Mouse (Mus musculus) cortical plate, adult 2 months (tissue): ENCODE measurements around the gene Npas2. TPM values are rescaled to one million over a fixed set of nuclear protein-coding genes. Genes with fewer than 3 reads are reported as not detected.

Experiments used
- H3K27ac ChIP-seq: fragments of 200-500 bp; 2 replicates; pipeline ENCODE4 v1.5.1; 2012; ENCODE audit warnings: low read length, control low read depth, inconsistent platforms; ENCODE audit not compliant: insufficient read depth
- H3K4me1 ChIP-seq: fragments of 200-500 bp; 2 replicates; pipeline ENCODE4 v1.6.1; 2011; ENCODE audit warnings: low read length; ENCODE audit not compliant: control insufficient read depth, insufficient read depth
- H3K4me3 ChIP-seq: fragments of 200-500 bp; 2 replicates; pipeline ENCODE4 v1.5.1; 2011; ENCODE audit warnings: mild to moderate bottlenecking, low read length, control low read depth; ENCODE audit not compliant: insufficient read depth
- CTCF ChIP-seq: fragments of 200-500 bp; IDR thresholded peaks from 2 replicates; pipeline ENCODE4 v1.5.1; 2011; ENCODE audit warnings: mild to moderate bottlenecking, control low read depth, low read length; ENCODE audit not compliant: insufficient read depth; ENCODE audit errors: extremely low read depth
- POLR2A ChIP-seq: fragments of 200-500 bp; IDR thresholded peaks from 2 replicates; pipeline ENCODE4 v1.6.1; 2011; ENCODE audit warnings: mild to moderate bottlenecking, low read length, control low read depth; ENCODE audit not compliant: insufficient read depth; ENCODE audit errors: extremely low read depth
- polyA plus RNA-seq: library from polyadenylated mRNA; depleted of rRNA; stranded (reverse); fragments of >200 nt; gene quantifications from 2 replicates; pipeline ENCODE4 v1.2.3, GENCODE M21; 2012

The Npas2 gene
- polyA plus RNA-seq, 1 experiment = 22.9 TPM

GRCm38 (mm10) chr1:39280391-39280790, 86.9 kb downstream of the Npas2 start:
- H3K4me1 ChIP-seq = peaks cover 2% of the 10 kb centered on the region
- H3K27ac ChIP-seq = no peak overlapping the region
- TF ChIP-seq CTCF (no peak), POLR2A (no peak)
- no peak overlapping the region for H3K4me3 ChIP-seq

DNA sequence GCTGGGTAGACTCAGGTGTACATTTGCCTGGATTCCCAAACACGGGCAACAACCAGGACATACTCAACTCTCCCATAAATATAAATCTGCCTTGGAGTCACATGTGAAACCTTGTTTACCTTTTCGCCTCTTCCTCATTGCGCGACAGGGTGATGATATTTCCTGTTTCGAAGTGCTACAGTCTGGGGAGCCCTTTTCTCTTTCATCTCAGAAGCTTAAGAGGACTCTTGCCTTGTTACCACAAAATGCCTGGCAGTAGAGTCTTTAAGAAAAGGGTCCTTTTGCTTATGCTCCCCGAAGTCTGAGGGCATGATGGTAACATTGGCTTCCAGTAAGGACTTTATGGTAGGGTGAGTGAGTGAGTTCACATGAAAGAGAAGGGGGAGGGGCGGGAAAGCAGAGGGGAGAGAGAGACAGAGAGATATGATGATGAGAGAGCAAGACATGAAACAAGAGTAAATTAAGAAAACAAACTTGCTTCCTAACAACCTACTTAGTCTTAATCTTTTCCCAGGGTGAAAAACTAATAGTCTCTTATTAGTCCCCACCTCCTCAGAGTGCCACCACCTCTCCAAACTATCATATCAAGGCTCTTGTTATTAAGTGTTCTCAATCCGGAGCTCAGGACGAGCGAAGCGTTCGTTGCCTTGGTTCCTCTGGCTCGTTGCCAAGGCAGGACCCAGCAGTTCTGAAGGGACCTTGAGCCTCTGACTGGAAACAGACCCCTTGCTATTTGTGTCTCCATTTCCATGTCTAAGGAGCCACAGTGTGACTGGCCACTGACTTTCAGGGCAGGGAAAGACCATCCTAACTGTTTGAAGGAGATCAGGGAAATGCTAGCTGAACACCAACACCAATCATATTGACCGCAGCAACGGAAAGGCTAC, 87.7 kb downstream of the Npas2 start:
- Histone ChIP-seq H3K4me1 (peaks cover 2% of the 10 kb centered on the region), H3K4me3 (no peak overlapping the region), H3K27ac (no peak overlapping the region)
- TF ChIP-seq POLR2A (no peak), CTCF (no peak)

- no peak overlapping the region for H3K27ac ChIP-seq
- TF ChIP-seq CTCF = no peak
- TF ChIP-seq POLR2A = no peak
- no peak overlapping the region for H3K4me3 ChIP-seq
- H3K4me1 ChIP-seq = peaks cover 2% of the 10 kb centered on the region
These were observed 88.4 kb downstream of the Npas2 start for GRCm38 (mm10) chr1:39281888-39282287.

DNA sequence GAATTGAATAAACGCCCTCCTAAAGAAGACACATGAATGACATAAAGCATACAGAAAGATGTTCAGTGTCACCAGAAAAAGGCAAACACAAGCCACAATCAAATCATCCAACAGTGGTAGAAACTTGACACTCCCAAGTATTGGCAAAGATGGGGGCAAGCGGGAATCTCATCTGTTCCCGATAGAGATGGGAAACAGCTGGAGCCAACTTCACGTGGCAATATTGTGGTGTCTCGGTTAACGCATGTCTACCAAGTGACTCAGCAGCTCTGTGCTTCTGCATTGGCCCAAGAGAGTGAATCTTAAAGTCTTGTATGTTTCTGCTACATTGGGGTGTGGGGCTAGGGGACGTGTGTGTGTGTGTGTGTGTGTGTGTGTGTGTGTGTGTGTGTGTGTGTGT, 89.8 kb downstream of the Npas2 start:
- Histone ChIP-seq H3K4me1 (peaks cover 2% of the 10 kb centered on the region), H3K4me3 (no peak overlapping the region), H3K27ac (no peak overlapping the region)
- TF ChIP-seq POLR2A (no peak), CTCF (no peak)

GRCm38 (mm10) chr1:39284786-39285185, 91.3 kb downstream of the Npas2 start:
- no peak overlapping the region for H3K27ac ChIP-seq
- no peak overlapping the region for H3K4me3 ChIP-seq
- H3K4me1 ChIP-seq = peaks cover 2% of the 10 kb centered on the region
- no peak for TF ChIP-seq CTCF
- no peak for TF ChIP-seq POLR2A

DNA sequence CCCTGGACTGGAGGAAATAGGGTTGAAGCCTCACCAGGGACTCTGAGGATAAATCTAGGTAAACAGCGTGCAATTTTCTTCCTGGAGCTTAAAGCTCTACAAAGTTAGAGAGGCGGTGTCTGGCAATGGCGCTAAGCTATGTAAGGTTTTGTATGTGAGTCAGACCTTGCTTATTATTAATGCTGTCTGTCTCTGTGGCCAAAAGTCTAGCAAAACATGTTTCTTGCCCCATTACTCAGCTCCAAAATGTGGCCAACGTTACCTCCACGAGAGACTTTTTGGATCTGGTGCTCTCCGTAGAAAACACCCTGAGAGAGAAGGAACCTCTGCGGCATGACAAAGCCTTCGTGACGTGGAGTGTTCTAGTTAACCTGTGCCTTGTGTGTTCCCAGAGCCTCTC, 93.5 kb downstream of the Npas2 start:
- TF ChIP-seq POLR2A = no peak
- TF ChIP-seq CTCF = no peak
- H3K27ac ChIP-seq = no peak overlapping the region
- H3K4me1 ChIP-seq = no peaks in the 10 kb centered on the region
- H3K4me3 ChIP-seq = no peak overlapping the region

DNA sequence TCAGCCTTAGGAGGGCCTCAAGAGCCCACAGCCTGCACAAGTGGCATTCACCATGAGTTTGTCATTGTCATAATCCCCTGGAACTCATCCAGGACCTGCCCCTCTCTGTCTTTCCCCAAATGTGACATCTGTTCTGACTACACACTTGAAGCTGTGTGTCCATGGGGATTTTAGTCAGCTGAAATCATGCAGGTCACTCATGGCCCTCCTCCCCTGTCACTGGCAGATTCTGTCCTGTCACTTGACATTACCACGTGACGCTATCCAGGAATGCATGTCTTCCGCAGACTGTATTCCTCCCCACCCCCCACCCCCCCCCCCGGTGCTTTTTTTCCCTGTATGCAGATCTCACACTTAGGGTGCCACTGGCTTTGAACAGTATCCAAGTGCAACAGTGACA, 94.3 kb downstream of the Npas2 start:
- TF ChIP-seq POLR2A (no peak), CTCF (no peak)
- Histone ChIP-seq H3K4me1 (no peaks in the 10 kb centered on the region), H3K4me3 (no peak overlapping the region), H3K27ac (no peak overlapping the region)

- H3K4me3 ChIP-seq = no peak overlapping the region
- H3K4me1 ChIP-seq = no peaks in the 10 kb centered on the region
- TF ChIP-seq CTCF = no peak
- TF ChIP-seq POLR2A = no peak
- no peak overlapping the region for H3K27ac ChIP-seq
These were observed 94.9 kb downstream of the Npas2 start for GRCm38 (mm10) chr1:39288425-39288824.

DNA sequence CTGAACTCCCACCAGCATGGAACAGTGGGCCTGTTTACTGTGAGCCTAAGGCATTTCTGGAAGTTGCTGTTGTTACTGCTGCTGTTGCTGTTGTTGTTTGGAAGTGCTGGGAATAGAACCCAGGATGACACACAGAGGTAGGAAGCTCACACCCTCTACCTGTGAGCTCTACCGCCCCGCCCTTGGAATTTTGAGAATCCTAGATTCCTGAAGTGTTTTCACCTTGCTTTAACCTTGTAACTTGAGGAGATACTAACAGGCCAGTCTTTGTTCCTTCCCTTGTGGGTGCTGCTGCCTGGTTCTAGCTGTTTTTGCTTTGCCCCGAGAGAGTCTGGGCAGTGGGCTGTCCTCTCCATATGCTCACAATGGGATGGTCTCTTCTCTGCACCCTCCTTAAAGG, 98.5 kb downstream of the Npas2 start:
- no peak for TF ChIP-seq CTCF
- no peak for TF ChIP-seq POLR2A
- no peaks in the 10 kb centered on the region for H3K4me1 ChIP-seq
- no peak overlapping the region for H3K4me3 ChIP-seq
- H3K27ac ChIP-seq = no peak overlapping the region

- no peak overlapping the region for H3K27ac ChIP-seq
- no peak for TF ChIP-seq CTCF
- no peak for TF ChIP-seq POLR2A
- H3K4me1 ChIP-seq = no peaks in the 10 kb centered on the region
- no peak overlapping the region for H3K4me3 ChIP-seq
These were observed 104.8 kb downstream of the Npas2 start for GRCm38 (mm10) chr1:39298294-39298693.
